Mouse (Mus musculus): ENCODE results near the gene Pdcd2. TPM values are rescaled to one million over a fixed set of nuclear protein-coding genes. Genes with fewer than 3 reads are reported as not detected.

The Pdcd2 gene
- 102 and 105 TPM in 2 replicates for total RNA-seq (2014; fragmentation: Nextera tagmentation)
- total RNA-seq (2017), result 156 and 179 TPM in 2 replicates
- polyA plus RNA-seq (2012), result 230 and 314 TPM in 2 replicates

DNA sequence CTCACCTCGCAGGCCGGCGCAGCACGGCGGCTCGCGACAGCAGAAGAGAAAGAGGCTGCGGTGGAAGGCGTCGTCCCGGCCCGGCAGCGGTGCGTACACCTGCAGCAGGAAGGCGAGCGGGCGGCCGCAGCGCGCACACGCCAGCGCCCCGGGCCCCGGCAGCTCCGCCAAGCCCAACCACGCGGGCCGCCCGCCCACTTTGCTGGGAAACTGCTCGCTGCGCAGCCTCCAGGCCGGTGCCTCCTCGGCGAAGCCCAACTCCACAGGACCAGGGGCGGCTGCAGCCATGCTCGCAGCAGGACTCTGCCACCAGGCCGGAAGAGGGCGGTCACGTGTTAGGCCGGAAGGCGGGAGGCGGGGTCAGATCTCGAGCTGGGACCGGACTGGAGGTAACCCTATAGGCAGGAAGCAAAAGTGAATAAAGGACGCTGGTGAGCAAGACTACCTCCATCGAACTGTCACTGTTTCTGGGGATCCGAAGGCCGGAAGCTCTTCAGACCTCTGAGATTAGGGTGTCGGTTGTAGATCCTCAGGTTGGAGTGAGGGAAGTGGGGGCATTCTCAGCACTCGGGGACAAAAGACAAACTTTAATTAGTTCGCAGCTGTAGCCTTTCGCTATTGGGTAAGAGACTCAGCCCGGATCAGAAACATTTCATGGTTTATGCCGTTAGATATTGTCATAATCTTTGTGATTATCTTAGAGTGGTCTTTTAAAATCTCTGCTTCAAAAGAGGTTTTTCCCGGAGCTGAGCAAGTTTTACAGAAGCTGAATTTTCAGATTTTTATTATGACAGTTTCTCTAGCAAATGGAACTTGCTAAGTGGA, at the start of gene Pdcd2:
Gene Pdcd2 (minus strand): TSS at position 316 of the 825 bp plus-strand sequence.
- H3K4me3 ChIP-seq (ENCODE audit: low read depth, low read length), result peak within 1 kb of the TSS; percentile 79
- H3K27me3 ChIP-seq (ENCODE audit: insufficient read depth, low read length), result no peaks in the 10 kb centered on the region
- no peak for TF ChIP-seq TAL1 (conservative IDR thresholded peaks at IDR 0.05; ENCODE audit: low read depth, low read length)
- H3K9me3 ChIP-seq (replicated peaks), result no peaks in the 10 kb centered on the region
- DNase-seq (ENCODE audit: low spot score) (peak; percentile 77), ATAC-seq (ENCODE audit: extremely low read depth, insufficient number of reproducible peaks, low FRiP score, poor library complexity, severe bottlenecking) (peak; percentile 93)
- H3K4me1 ChIP-seq (ENCODE audit: insufficient read depth, low read depth, low read length), result peaks cover 36% of the 10 kb centered on the region
- peaks cover 48% of the 10 kb centered on the region for H3K36me3 ChIP-seq (replicated peaks)

DNA sequence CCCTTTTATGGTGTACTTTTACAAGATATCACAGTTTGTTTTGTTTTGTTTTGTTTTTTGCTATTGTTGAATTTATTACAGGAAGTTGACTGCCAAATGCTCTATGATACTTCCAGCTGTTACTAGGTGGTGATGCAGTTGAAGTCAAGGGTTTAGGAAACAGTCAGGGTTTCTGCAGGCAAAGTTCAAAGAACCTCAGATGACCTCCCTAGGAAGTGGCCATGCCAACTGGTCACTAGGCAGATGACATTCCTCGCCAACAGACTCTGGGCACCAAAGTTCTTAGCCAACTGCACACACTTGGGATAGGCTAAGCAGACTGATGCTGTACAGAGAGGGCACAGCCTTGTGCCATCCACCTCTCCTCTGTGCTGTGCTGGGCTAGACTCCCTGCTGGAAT, 48.0 kb upstream of the Pdcd2 start:
- Histone ChIP-seq H3K9me3 (replicated peaks) (no peaks in the 10 kb centered on the region), H3K27me3 (ENCODE audit: insufficient read depth, low read length) (peaks cover 8% of the 10 kb centered on the region; the same call in 1 of the 2 replicates), H3K36me3 (replicated peaks) (no peaks in the 10 kb centered on the region), H3K4me3 (ENCODE audit: low read depth, low read length) (no peak overlapping the region), H3K4me1 (ENCODE audit: insufficient read depth, low read depth, low read length) (no peaks in the 10 kb centered on the region)
- ATAC-seq (ENCODE audit: extremely low read depth, insufficient number of reproducible peaks, low FRiP score, poor library complexity, severe bottlenecking) (no peak), DNase-seq (ENCODE audit: low spot score) (no peak)
- TF ChIP-seq POLR2AphosphoS5 (IDR thresholded peaks at IDR 0.05; ENCODE audit: insufficient replicate concordance, low read depth, low read length) (no peak), GATA1 (IDR thresholded peaks at IDR 0.05; ENCODE audit: borderline replicate concordance, low read length) (no peak), GATA2 (IDR thresholded peaks at IDR 0.05; ENCODE audit: borderline replicate concordance, low read depth, low read length) (no peak), CTCF (IDR thresholded peaks at IDR 0.05; ENCODE audit: low read depth, low read length) (no peak), TAL1 (conservative IDR thresholded peaks at IDR 0.05; ENCODE audit: low read depth, low read length) (no peak)

DNA sequence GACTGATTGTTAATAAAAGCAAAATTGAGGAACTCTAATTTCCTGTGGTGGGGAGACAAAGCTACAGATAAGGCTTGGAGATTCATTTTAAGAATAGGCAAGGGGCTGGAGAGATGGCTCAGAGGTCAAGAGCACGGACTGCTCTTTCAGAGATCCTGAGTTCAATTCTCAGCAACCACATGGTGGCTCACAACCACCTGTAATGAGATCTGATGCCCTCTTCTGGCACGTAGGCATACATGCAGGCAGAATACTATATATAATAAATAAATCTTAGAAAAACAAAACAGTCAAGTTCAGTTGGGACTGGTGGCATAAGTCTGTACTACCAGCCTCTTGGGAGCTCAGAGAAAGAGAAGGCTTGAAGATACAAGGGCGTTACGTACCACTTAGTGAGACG, 39.8 kb upstream of the Pdcd2 start:
- Histone ChIP-seq H3K27me3 (ENCODE audit: insufficient read depth, low read length) (peaks cover 3% of the 10 kb centered on the region; the same call in 1 of the 2 replicates), H3K4me3 (ENCODE audit: low read depth, low read length) (no peak overlapping the region), H3K36me3 (replicated peaks) (no peaks in the 10 kb centered on the region), H3K4me1 (ENCODE audit: insufficient read depth, low read depth, low read length) (peaks cover 13% of the 10 kb centered on the region), H3K9me3 (replicated peaks) (no peaks in the 10 kb centered on the region)
- no peak for TF ChIP-seq CTCF (IDR thresholded peaks at IDR 0.05; ENCODE audit: low read depth, low read length)
- TF ChIP-seq GATA1 (IDR thresholded peaks at IDR 0.05; ENCODE audit: borderline replicate concordance, low read length), result no peak
- no peak for TF ChIP-seq POLR2AphosphoS5 (IDR thresholded peaks at IDR 0.05; ENCODE audit: insufficient replicate concordance, low read depth, low read length)
- no peak for DNase-seq (ENCODE audit: low spot score)
- no peak for ATAC-seq (ENCODE audit: extremely low read depth, insufficient number of reproducible peaks, low FRiP score, poor library complexity, severe bottlenecking)

DNA sequence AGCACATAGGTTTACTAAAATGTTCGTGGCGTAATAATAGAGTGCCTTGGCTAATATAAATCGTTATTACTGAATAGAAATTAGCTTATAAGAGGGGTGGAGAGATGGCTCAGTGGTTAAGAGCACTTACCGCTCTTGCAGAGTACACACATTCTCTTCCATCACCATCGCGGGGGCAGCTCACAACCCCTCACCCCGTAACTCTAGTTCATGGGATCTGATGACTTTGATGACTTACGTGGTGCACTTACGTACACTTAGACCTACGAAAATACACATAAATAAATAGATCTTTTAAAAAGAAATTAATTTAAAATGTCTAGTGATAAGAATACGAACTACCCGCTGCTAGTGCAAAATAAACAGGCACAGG, 37.8 kb upstream of the Pdcd2 start:
- DNase-seq (ENCODE audit: low spot score), result no peak
- no peaks in the 10 kb centered on the region for H3K36me3 ChIP-seq (replicated peaks)
- peak overlapping the region; percentile 78 for H3K4me3 ChIP-seq (ENCODE audit: low read depth, low read length)
- H3K9me3 ChIP-seq (replicated peaks), result no peaks in the 10 kb centered on the region
- H3K4me1 ChIP-seq (ENCODE audit: insufficient read depth, low read depth, low read length), result peaks cover 13% of the 10 kb centered on the region
- H3K27me3 ChIP-seq (ENCODE audit: insufficient read depth, low read length), result peaks cover 3% of the 10 kb centered on the region; the same call in 1 of the 2 replicates
- no peak for ATAC-seq (ENCODE audit: extremely low read depth, insufficient number of reproducible peaks, low FRiP score, poor library complexity, severe bottlenecking)
- no peak for TF ChIP-seq GATA1 (IDR thresholded peaks at IDR 0.05; ENCODE audit: borderline replicate concordance, low read length)
- no peak for TF ChIP-seq TAL1 (conservative IDR thresholded peaks at IDR 0.05; ENCODE audit: low read depth, low read length)
- no peak for TF ChIP-seq CTCF (IDR thresholded peaks at IDR 0.05; ENCODE audit: low read depth, low read length)
- TF ChIP-seq GATA2 (IDR thresholded peaks at IDR 0.05; ENCODE audit: borderline replicate concordance, low read depth, low read length), result no peak
- TF ChIP-seq POLR2AphosphoS5 (IDR thresholded peaks at IDR 0.05; ENCODE audit: insufficient replicate concordance, low read depth, low read length), result no peak

DNA sequence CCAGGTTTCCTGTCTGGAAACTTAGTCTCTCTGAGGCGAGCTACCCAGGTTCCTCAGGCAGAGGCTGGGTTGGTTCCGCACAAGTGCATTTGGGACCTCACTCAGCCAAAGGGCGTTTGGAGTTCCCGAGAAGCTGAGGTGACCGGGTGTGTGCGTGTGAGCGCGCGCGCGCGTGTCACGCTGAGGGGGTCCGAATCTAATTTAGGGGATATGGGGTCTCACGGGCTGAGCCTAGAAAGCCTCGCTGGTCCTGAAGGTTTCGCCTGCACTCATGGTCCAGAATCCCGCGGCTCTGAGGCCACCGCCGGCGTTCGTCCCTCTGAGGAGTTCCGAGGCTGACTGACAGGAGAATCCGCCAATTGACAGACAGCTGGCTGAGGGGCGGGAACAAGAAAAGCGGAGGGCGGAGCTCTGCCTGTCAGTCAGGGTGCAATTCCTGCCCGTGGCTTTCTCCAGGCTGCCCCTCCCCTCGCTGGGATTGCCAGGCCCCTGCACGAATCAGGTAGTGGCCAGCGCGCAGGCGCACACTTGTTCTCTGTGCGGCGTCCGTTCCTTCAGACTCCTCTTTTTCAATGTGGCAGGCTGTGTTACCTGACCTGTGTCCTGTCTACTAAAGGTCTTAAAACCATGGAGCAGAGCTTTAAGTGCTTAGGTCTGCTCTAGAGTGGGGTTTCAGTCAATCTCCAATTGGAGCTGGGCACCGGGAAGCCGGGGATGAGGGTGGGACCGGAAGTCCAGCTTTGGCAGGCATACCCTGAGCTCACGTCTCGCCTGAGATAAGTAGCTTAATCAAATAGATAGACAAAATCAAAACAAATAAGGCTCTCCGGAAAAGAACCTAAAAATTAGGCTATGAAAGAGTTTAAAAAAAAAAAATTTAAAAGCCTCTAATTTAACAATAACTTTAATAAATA, 37.2 kb upstream of the Pdcd2 start, which contains the start of gene Prdm9:
Gene Prdm9 (minus strand): TSS at position 341 of the 914 bp plus-strand sequence.
- DNase-seq (ENCODE audit: low spot score) (peak; percentile 92), ATAC-seq (ENCODE audit: extremely low read depth, insufficient number of reproducible peaks, low FRiP score, poor library complexity, severe bottlenecking) (peak; percentile 99)
- Histone ChIP-seq H3K27me3 (ENCODE audit: insufficient read depth, low read length) (peaks cover 3% of the 10 kb centered on the region; the same call in 1 of the 2 replicates), H3K4me3 (ENCODE audit: low read depth, low read length) (peak within 1 kb of the TSS; percentile 78), H3K4me1 (ENCODE audit: insufficient read depth, low read depth, low read length) (peaks cover 13% of the 10 kb centered on the region), H3K9me3 (replicated peaks) (no peaks in the 10 kb centered on the region), H3K36me3 (replicated peaks) (no peaks in the 10 kb centered on the region)
- no peak for TF ChIP-seq TAL1 (conservative IDR thresholded peaks at IDR 0.05; ENCODE audit: low read depth, low read length)
- no peak for TF ChIP-seq GATA2 (IDR thresholded peaks at IDR 0.05; ENCODE audit: borderline replicate concordance, low read depth, low read length)
- no peak for TF ChIP-seq CTCF (IDR thresholded peaks at IDR 0.05; ENCODE audit: low read depth, low read length)
- no peak for TF ChIP-seq POLR2AphosphoS5 (IDR thresholded peaks at IDR 0.05; ENCODE audit: insufficient replicate concordance, low read depth, low read length)
- no peak for TF ChIP-seq GATA1 (IDR thresholded peaks at IDR 0.05; ENCODE audit: borderline replicate concordance, low read length)

DNA sequence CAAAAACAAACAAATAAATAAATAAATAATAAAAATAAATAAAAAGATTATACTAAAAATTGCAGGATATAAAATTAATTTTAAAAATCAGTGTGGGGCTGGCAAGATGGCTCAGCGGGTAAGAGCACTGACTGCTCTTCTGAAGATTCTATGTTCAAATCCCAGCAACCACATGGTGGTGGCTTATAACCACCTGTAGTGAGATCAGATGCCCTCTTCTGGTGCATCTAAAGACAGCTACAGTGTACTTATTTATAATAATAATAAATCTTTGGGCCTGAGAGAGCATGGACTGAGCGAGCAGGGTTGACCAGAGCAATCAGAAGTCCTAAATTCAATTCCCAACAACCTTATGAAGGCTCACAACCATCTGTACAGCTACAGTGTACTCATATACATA, 32.8 kb upstream of the Pdcd2 start:
- Histone ChIP-seq H3K27me3 (ENCODE audit: insufficient read depth, low read length) (peaks cover 3% of the 10 kb centered on the region; the same call in 1 of the 2 replicates), H3K9me3 (replicated peaks) (no peaks in the 10 kb centered on the region), H3K4me1 (ENCODE audit: insufficient read depth, low read depth, low read length) (peaks cover 12% of the 10 kb centered on the region), H3K36me3 (replicated peaks) (no peaks in the 10 kb centered on the region), H3K4me3 (ENCODE audit: low read depth, low read length) (no peak overlapping the region)
- DNase-seq (ENCODE audit: low spot score), result no peak
- TF ChIP-seq TAL1 (conservative IDR thresholded peaks at IDR 0.05; ENCODE audit: low read depth, low read length) (no peak), CTCF (IDR thresholded peaks at IDR 0.05; ENCODE audit: low read depth, low read length) (no peak), POLR2AphosphoS5 (IDR thresholded peaks at IDR 0.05; ENCODE audit: insufficient replicate concordance, low read depth, low read length) (no peak), GATA1 (IDR thresholded peaks at IDR 0.05; ENCODE audit: borderline replicate concordance, low read length) (no peak), GATA2 (IDR thresholded peaks at IDR 0.05; ENCODE audit: borderline replicate concordance, low read depth, low read length) (no peak)
- ATAC-seq (ENCODE audit: extremely low read depth, insufficient number of reproducible peaks, low FRiP score, poor library complexity, severe bottlenecking), result no peak

All from G1E (cell line).